Mouse (Mus musculus) bone marrow, adult 2 months (tissue): ENCODE measurements around the gene Itih5. TPM values are rescaled to one million over a fixed set of nuclear protein-coding genes. Genes with fewer than 3 reads are reported as not detected.

Experiments
- H3K27ac ChIP-seq: fragments of 200-500 bp; 2 replicates; pipeline ENCODE4 v1.5.1; 2012; ENCODE audit warnings: low read depth, mild to moderate bottlenecking, control low read depth, inconsistent platforms, low read length; ENCODE audit not compliant: control insufficient read depth, poor library complexity, insufficient read depth
- H3K4me1 ChIP-seq: fragments of 200-500 bp; 2 replicates; pipeline ENCODE4 v1.6.1; 2011; ENCODE audit warnings: low read length; ENCODE audit not compliant: control insufficient read depth, insufficient read depth
- H3K4me3 ChIP-seq: fragments of 200-500 bp; replicated peaks from 2 replicates; pipeline ENCODE3; 2011; ENCODE audit warnings: mild to moderate bottlenecking, low read depth, low read length, control low read depth; ENCODE audit not compliant: control insufficient read depth
- CTCF ChIP-seq: fragments of 200-500 bp; IDR thresholded peaks from 2 replicates; pipeline ENCODE4 v1.5.1; 2011; ENCODE audit warnings: low read length, control low read depth; ENCODE audit not compliant: control insufficient read depth, insufficient read depth
- POLR2A ChIP-seq: fragments of 200-500 bp; IDR thresholded peaks from 2 replicates; pipeline ENCODE4 v1.6.1; 2011; ENCODE audit warnings: low read depth, mild to moderate bottlenecking, control low read depth, low read length, borderline replicate concordance; ENCODE audit not compliant: control insufficient read depth
- WGBS: fragments of 180-500 bp; shearing (Covaris S2); methylation state at CpG from one replicate; pipeline ENCODE4 v1.1.7; 2018; 5-methylcytosine and 5-hydroxymethylcytosine counted together
- polyA plus RNA-seq: library from polyadenylated mRNA; stranded (reverse); fragments of >200 nt; gene quantifications from 2 replicates; pipeline ENCODE4 v1.2.4, GENCODE M21; 2011; ENCODE audit warnings: low replicate concordance; ENCODE audit not compliant: missing spikeins, insufficient read depth, insufficient read length

Gene Itih5
- polyA plus RNA-seq, 1 experiment: 1.7 TPM

- no peak overlapping the region for H3K27ac ChIP-seq
- no peak overlapping the region for H3K4me3 ChIP-seq
- no peaks in the 10 kb centered on the region for H3K4me1 ChIP-seq
- 55% methylated on average over 3 of the region's 3 CpGs for WGBS
- TF ChIP-seq POLR2A (no peak), CTCF (no peak)
Observed at GRCm38 (mm10) chr2:10301391-10301790, 148.0 kb downstream of the Itih5 start.

DNA sequence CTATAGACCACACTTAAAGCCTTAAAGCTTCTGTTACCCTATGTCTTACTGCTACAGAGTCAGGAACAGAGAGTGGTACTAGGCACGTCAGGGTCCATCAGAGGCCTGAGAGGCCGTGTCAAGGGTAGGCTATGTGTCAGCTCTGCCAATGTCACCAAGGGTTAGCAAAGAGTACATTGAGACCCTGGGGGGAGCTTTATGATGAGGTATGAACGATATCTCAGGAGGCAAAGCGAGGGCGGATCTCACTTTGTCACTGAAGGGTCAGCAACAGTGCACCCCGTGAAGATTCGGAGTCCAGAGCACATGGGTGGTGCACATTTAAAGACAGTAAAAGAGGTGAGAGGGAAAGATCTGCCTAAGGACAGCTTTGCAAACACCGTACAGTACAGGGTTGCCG is 148.6 kb downstream of the Itih5 start:
- WGBS: 79% methylated on average over 9 of the region's 9 CpGs
- no peak overlapping the region for H3K4me3 ChIP-seq
- TF ChIP-seq CTCF: no peak
- no peak for TF ChIP-seq POLR2A

GRCm38 (mm10) chr2:10304911-10305310 is 151.5 kb downstream of the Itih5 start:
- Histone ChIP-seq H3K4me3 (no peak overlapping the region), H3K4me1 (no peaks in the 10 kb centered on the region), H3K27ac (no peak overlapping the region)
- no peak for TF ChIP-seq CTCF
- no peak for TF ChIP-seq POLR2A
- 55% methylated on average over 3 of the region's 3 CpGs for WGBS

More for the DNA sequence above, 148.6 kb downstream of the Itih5 start:
- no peak overlapping the region for H3K27ac ChIP-seq
- no peaks in the 10 kb centered on the region for H3K4me1 ChIP-seq

Other genes with a start within 250 kb of the Itih5 start
- gene Taf3, start 105.0 kb upstream of the Itih5 start, polyA plus RNA-seq: 6.5 and 7.9 TPM in 2 replicates
- 71.5 and 128 TPM in 2 replicates for gene Atp5c1, start 73.1 kb upstream of the Itih5 start, polyA plus RNA-seq
- 54.6 and 81.6 TPM in 2 replicates for gene Kin, start 73.0 kb upstream of the Itih5 start, polyA plus RNA-seq
- gene Itih2, start 22.2 kb upstream of the Itih5 start, polyA plus RNA-seq: 1.1 and 1.7 TPM in 2 replicates
- gene Sfmbt2, start 216.9 kb downstream of the Itih5 start, polyA plus RNA-seq: 0.45 TPM in 1 of 2 replicates, not detected in the other